Mouse (Mus musculus): ENCODE results near the gene Slc8b1.

Gene Slc8b1

GRCm38 (mm10) chr5:120531631-120532030, 20.7 kb downstream of the Slc8b1 start:
- DNase-seq: no peak

GRCm38 (mm10) chr5:120534071-120534685, 23.2 kb downstream of the Slc8b1 start:
- DNase-seq: no peak

- no peak for DNase-seq
Observed at GRCm38 (mm10) chr5:120534686-120535075, 23.7 kb downstream of the Slc8b1 start.

GRCm38 (mm10) chr5:120536046-120536445, 25.1 kb downstream of the Slc8b1 start:
- DNase-seq: peak; percentile 79

- DNase-seq: no peak
Observed at GRCm38 (mm10) chr5:120536632-120537031, 25.7 kb downstream of the Slc8b1 start.

- DNase-seq: no peak
Observed at GRCm38 (mm10) chr5:120548236-120548850, 37.4 kb downstream of the Slc8b1 start.

GRCm38 (mm10) chr5:120550137-120550536, 39.2 kb downstream of the Slc8b1 start:
- no peak for DNase-seq

GRCm38 (mm10) chr5:120550673-120551072, 39.7 kb downstream of the Slc8b1 start:
- no peak for DNase-seq

GRCm38 (mm10) chr5:120555871-120556270, 44.9 kb downstream of the Slc8b1 start:
- DNase-seq: peak; percentile 41

GRCm38 (mm10) chr5:120558041-120558440, 47.1 kb downstream of the Slc8b1 start:
- DNase-seq: peak; percentile 60

- DNase-seq: peak; percentile 52
Observed at GRCm38 (mm10) chr5:120558762-120559161, 47.8 kb downstream of the Slc8b1 start.

GRCm38 (mm10) chr5:120560129-120560615, 49.2 kb downstream of the Slc8b1 start:
- peak; percentile 76 for DNase-seq

- DNase-seq: peak; percentile 90
Observed at GRCm38 (mm10) chr5:120560616-120561311, 49.8 kb downstream of the Slc8b1 start.

GRCm38 (mm10) chr5:120562956-120563913, 52.3 kb downstream of the Slc8b1 start:
- DNase-seq: peak; percentile 57

GRCm38 (mm10) chr5:120563914-120564311, 52.9 kb downstream of the Slc8b1 start:
- DNase-seq: no peak

GRCm38 (mm10) chr5:120565171-120565905, 54.4 kb downstream of the Slc8b1 start:
- DNase-seq: peak; percentile 51

- DNase-seq: peak; percentile 97
Observed at GRCm38 (mm10) chr5:120566101-120566500, 55.1 kb downstream of the Slc8b1 start.

- DNase-seq: peak; percentile 82
Observed at GRCm38 (mm10) chr5:120566681-120567252, 55.8 kb downstream of the Slc8b1 start.

GRCm38 (mm10) chr5:120567253-120567701, 56.3 kb downstream of the Slc8b1 start:
- peak; percentile 74 for DNase-seq

- peak; percentile 77 for DNase-seq
Observed at GRCm38 (mm10) chr5:120567761-120568211, 56.8 kb downstream of the Slc8b1 start.

GRCm38 (mm10) chr5:120568336-120568768, 57.4 kb downstream of the Slc8b1 start:
- peak; percentile 83 for DNase-seq
